Mouse (Mus musculus): ENCODE data around the gene Exoc8.

DNA sequence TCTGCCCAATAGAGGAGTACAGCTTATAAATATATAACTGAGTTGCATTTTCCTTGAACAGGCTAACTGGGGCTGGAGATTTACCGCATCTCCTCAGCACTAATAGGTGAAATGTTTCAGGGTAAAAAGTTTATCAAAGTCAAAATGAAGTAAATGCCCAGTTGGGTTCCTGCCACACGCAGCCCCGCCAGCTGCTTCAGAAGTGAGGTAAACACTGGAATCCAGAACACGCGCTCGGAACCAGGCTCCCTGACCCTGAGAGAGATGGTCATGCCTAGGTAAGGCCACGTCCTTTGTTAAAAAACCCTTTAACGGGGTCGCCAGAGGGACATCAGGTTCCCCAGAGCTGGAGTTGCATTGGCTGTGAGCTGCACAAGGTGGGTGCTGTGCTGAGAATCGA lies 39.2 kb upstream of the Exoc8 start:
- no peak for TF ChIP-seq CTCF (IDR thresholded peaks at IDR 0.05)
- no peak for TF ChIP-seq EP300 (IDR thresholded peaks at IDR 0.05; ENCODE audit: insufficient read depth, low read depth, low read length)
- no peak for TF ChIP-seq POLR2A (IDR thresholded peaks at IDR 0.05; ENCODE audit: insufficient read depth, low read depth, low read length)
